Mouse (Mus musculus) cerebral cortex, adult 2 months (tissue): ENCODE data around the gene Gm29866.

Experiments
- WGBS: fragments of 180-500 bp; shearing (Covaris S2); methylation state at CpG from one replicate; pipeline ENCODE4 v1.1.7; 2018; 5-methylcytosine and 5-hydroxymethylcytosine counted together

Gene Gm29866

GRCm38 (mm10) chrY:20993557-20993956 is at the start of gene Gm29866:
TSS of gene Gm29866 (minus strand) at chrY:20993657.
- WGBS, result no CpG with 5 or more reads among the region's 6 CpGs
